Mouse (Mus musculus): Measurements from ENCODE around the gene Lpar6.
A peak's percentile ranks its signal among the peaks of the same experiment; 100 is the strongest.

Lpar6 gene

DNA sequence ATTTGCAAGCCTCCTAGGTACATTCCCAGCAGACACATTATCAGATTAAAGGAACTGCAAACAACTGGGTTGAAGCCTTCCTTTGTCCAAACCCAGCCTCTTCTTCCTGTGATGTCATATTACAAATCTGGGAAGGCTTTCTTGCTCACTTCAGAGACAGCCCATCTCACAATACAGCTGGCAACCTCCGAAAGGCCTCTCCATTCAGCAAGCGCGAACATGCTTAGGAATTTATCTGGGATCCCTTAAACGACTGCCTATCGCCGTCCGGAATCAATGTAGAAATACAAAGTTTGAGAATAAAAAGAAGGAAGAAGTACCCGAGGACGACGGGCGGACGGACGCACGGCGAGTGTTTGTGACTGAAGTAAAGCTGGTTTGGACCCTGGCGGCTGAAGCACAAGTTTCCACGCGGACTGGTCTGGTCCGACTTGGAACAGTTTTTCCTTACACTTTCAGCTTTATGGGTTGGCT, at the start of gene Lpar6:
Gene Lpar6 (plus strand): TSS at position 48 of the 474 bp plus-strand sequence.
- DNase-seq (ENCODE audit: inconsistent ontology term) = peak; percentile 85

GRCm38 (mm10) chr14:73199058-73199457, 38.6 kb upstream of the Lpar6 start:
- no peak for DNase-seq (ENCODE audit: inconsistent ontology term)

- DNase-seq (ENCODE audit: inconsistent ontology term) = no peak
Observed at GRCm38 (mm10) chr14:73201447-73201846, 36.2 kb upstream of the Lpar6 start.

- no peak for DNase-seq (ENCODE audit: inconsistent ontology term)
Observed at GRCm38 (mm10) chr14:73204016-73204415, 33.7 kb upstream of the Lpar6 start.

DNA sequence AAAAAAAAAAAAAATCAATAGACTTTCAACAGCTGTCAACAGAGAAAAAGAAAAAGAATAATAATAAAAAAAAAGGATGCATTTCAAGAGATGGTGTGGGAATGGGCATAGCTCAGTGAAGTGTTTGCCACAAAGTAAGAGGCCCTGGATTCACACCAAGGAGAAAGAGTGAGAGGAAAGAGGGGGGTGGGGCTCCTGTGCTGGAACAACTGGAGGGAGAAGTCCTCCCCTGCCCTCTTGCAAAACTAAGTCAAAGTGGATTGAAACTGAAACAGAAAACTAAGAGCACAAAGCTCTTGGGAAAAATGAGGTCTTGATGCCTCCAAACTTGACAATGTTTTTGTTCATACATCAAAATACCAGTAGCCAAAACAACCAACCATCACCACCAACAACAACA, 28.4 kb upstream of the Lpar6 start:
- no peak for DNase-seq (ENCODE audit: inconsistent ontology term)

DNA sequence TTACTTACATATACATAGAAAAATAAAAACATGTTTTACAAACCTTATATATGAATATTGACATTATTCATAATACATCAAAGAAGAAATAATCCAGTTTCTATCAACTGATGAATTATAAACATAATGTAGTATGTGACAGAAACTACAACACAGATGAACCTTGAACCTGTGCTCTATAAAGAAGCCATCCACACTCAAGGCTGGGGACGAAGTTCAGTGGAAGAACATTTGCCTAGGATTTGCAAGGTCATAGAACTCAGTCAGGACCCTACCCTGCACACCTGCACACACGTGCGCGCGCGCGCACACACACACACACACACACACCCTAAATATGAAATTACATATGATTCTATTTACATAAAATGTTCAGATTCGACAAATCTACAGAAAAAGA, 27.5 kb upstream of the Lpar6 start:
- DNase-seq (ENCODE audit: inconsistent ontology term) = no peak

- DNase-seq (ENCODE audit: inconsistent ontology term) = no peak
Observed at GRCm38 (mm10) chr14:73211477-73211876, 26.2 kb upstream of the Lpar6 start.

GRCm38 (mm10) chr14:73217062-73217461, 20.6 kb upstream of the Lpar6 start:
- no peak for DNase-seq (ENCODE audit: inconsistent ontology term)

DNA sequence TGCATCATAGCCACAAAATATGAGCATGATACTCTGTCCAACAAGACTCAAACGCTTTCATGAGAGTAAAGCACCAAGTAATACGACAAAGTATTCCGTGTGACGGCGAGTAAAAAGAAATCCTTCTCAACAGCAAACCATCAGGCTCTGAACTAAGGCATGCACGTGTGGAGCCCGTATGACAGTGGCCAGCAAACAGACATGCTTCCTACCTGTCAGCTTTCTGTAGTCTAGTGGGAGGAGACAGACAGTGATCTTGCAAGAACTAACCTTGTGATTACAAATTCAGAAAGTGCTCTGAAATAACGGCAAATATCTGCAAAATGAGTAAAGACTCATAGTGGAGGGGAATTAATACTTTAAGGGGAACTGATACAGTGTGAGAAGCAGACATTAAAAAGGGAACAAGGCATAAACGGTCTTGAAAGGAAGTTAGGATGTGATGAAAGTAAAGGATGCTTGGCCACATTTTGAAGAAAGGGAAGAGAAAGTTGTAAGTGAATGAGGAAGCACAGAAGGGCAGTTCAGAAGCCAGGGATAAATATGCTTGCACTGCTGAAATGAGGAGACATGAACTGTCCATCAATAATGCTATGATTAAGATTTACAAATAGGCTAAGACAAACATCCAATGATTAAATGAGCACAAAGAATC, 15.3 kb upstream of the Lpar6 start:
- no peak for DNase-seq (ENCODE audit: inconsistent ontology term)

GRCm38 (mm10) chr14:73226346-73226745, 11.3 kb upstream of the Lpar6 start:
- no peak for DNase-seq (ENCODE audit: inconsistent ontology term)

- DNase-seq (ENCODE audit: inconsistent ontology term) = no peak
Observed at GRCm38 (mm10) chr14:73226849-73227248, 10.8 kb upstream of the Lpar6 start.

DNA sequence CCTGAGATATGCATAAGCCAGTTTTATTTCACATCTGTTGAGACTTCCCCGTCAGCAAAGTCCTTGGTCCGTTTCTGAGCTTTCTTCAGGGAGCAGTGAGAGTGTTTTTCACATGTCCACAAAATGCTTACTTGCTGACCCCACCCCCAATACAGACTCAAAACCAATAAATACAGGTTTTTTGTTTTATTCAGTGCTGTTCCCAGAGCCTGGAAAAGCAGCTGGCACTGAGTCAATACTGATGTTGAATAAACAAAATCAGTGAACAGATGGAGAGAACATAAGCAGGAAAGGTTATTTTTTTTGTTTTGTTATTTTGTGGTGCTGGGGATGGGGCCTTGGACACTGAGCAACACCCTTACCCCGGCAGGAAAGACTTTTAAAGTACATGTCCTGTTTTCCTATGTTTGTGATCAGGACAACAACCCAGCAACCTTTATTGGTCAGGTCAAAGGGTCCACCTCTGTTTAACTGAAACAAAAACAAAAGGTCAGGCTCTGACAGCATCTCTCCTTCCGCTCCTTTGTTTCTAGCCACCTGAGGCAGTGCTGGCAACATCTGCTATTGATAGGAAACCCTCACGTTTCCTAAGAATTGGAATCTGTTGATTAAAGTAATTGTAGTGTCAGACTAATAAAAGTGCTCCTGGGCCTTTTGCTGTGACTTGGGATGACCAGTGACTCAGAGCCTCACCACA, 6.3 kb upstream of the Lpar6 start:
- DNase-seq (ENCODE audit: inconsistent ontology term) = no peak

GRCm38 (mm10) chr14:73234468-73235031, 3.1 kb upstream of the Lpar6 start:
- DNase-seq (ENCODE audit: inconsistent ontology term) = peak; percentile 88

- peak; percentile 61 for DNase-seq (ENCODE audit: inconsistent ontology term)
Observed at GRCm38 (mm10) chr14:73238498-73239250, 979 bp downstream of the Lpar6 start.

- DNase-seq (ENCODE audit: inconsistent ontology term) = peak; percentile 42
Observed at GRCm38 (mm10) chr14:73239291-73239690, 1.6 kb downstream of the Lpar6 start.

- DNase-seq (ENCODE audit: inconsistent ontology term) = peak; percentile 14
Observed at GRCm38 (mm10) chr14:73239857-73240256, 2.2 kb downstream of the Lpar6 start.

- peak; percentile 78 for DNase-seq (ENCODE audit: inconsistent ontology term)
Observed at GRCm38 (mm10) chr14:73244061-73244597, 6.4 kb downstream of the Lpar6 start.

- no peak for DNase-seq (ENCODE audit: inconsistent ontology term)
Observed at GRCm38 (mm10) chr14:73250056-73250455, 12.4 kb downstream of the Lpar6 start.

DNA sequence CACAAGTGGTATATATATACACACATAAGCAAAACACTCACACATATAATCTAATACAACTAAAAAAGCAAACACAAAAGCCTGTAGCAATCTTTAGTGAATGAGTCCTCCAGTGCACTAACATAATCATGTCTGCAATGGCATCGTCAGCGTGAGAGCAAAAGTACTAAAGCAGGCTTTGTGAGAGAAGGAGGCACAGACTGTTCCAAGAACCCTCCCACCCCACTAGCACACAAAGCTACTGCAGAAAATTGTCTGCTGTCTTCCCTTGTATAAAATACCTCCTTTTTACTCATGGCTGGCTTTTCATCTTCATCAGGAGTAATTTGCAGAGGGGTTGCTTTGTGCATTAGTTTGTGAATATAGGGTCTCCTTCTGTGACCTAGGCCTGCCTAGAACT, 14.6 kb downstream of the Lpar6 start:
- no peak for DNase-seq (ENCODE audit: inconsistent ontology term)

- DNase-seq (ENCODE audit: inconsistent ontology term) = peak; percentile 68
Observed at GRCm38 (mm10) chr14:73253453-73254251, 16.0 kb downstream of the Lpar6 start.

- no peak for DNase-seq (ENCODE audit: inconsistent ontology term)
Observed at GRCm38 (mm10) chr14:73254412-73254811, 16.7 kb downstream of the Lpar6 start.
